Mouse (Mus musculus): Measurements from ENCODE around the gene Zfp329.
"Not testable (repeated sequence)": the region's sequence is repeated elsewhere in the genome, so short reads cannot be mapped to it uniquely, and the experiment has no call there.

Zfp329 gene

GRCm38 (mm10) chr7:12818521-12819295 is at the start of gene Zfp329:
Gene Zfp329 (minus strand): TSS chr7:12818858.
- peak; percentile 90 for DNase-seq (ENCODE audit: extremely low spot score)

GRCm38 (mm10) chr7:12835779-12836178 is 17.1 kb upstream of the Zfp329 start:
- DNase-seq (ENCODE audit: extremely low spot score): no peak

- DNase-seq (ENCODE audit: extremely low spot score): no peak
Observed at GRCm38 (mm10) chr7:12835193-12835671, 16.6 kb upstream of the Zfp329 start.

GRCm38 (mm10) chr7:12834162-12835120 is 15.8 kb upstream of the Zfp329 start, which contains the start of gene Zfp110:
Gene Zfp110 (plus strand): TSS chr7:12834761.
- peak; percentile 91 for DNase-seq (ENCODE audit: extremely low spot score)

- no peak for DNase-seq (ENCODE audit: extremely low spot score)
Observed at GRCm38 (mm10) chr7:12815566-12815965, 3.1 kb downstream of the Zfp329 start.

- DNase-seq (ENCODE audit: extremely low spot score): no peak
Observed at GRCm38 (mm10) chr7:12803727-12804071, 15.0 kb downstream of the Zfp329 start.

GRCm38 (mm10) chr7:12802866-12803726 is 15.6 kb downstream of the Zfp329 start, which contains the start of gene Zscan18:
Gene Zscan18 (minus strand): TSS chr7:12803635.
- peak; percentile 84 for DNase-seq (ENCODE audit: extremely low spot score)

GRCm38 (mm10) chr7:12799554-12799953 is 19.1 kb downstream of the Zfp329 start:
- no peak for DNase-seq (ENCODE audit: extremely low spot score)

- DNase-seq (ENCODE audit: extremely low spot score): no peak
Observed at GRCm38 (mm10) chr7:12797971-12798370, 20.7 kb downstream of the Zfp329 start.

- DNase-seq (ENCODE audit: extremely low spot score): not testable (repeated sequence)
Observed at GRCm38 (mm10) chr7:12792624-12793023, 26.0 kb downstream of the Zfp329 start.

GRCm38 (mm10) chr7:12788025-12788424 is 30.6 kb downstream of the Zfp329 start:
- DNase-seq (ENCODE audit: extremely low spot score): no peak

GRCm38 (mm10) chr7:12787333-12787732 is 31.3 kb downstream of the Zfp329 start:
- DNase-seq (ENCODE audit: extremely low spot score): no peak

- DNase-seq (ENCODE audit: extremely low spot score): peak; percentile 83
Observed at GRCm38 (mm10) chr7:12780151-12780830, 38.4 kb downstream of the Zfp329 start.

GRCm38 (mm10) chr7:12779782-12780150 is 38.9 kb downstream of the Zfp329 start:
- DNase-seq (ENCODE audit: extremely low spot score): peak; percentile 2

- DNase-seq (ENCODE audit: extremely low spot score): no peak
Observed at GRCm38 (mm10) chr7:12779141-12779540, 39.5 kb downstream of the Zfp329 start.

GRCm38 (mm10) chr7:12774606-12775005 is 44.1 kb downstream of the Zfp329 start:
- DNase-seq (ENCODE audit: extremely low spot score): no peak

GRCm38 (mm10) chr7:12774111-12774510 is 44.5 kb downstream of the Zfp329 start:
- no peak for DNase-seq (ENCODE audit: extremely low spot score)

All from embryo, embryonic 9.5 days (tissue).